8 mouse cellular contexts compared by ENCODE assay signal in the genomic region with DNA sequence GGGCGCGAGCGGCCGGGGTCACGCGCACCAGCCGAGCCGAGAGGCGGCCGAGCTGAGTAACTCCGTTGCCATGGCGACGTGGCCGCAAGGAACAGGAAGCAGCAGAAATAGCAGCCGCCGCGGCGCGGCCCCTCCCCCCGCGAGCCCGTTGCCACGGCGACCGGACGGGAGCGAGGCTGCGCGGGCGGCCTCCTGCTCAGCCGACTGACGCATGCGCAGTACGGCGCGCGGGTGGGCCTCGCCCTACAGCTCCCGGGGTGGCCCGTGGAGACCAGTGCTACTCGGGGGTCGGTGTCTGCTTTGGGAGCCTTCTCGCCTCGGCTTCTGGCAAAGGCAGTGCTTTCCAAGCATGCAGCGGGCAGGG.
DNase-seq lines count a peak whose midpoint lies in the region; ATAC-seq and TF ChIP-seq lines count a peak whose summit lies in the region.

No protein-coding gene starts in this region.

- H3K27me3 ChIP-seq in kidney, embryonic 14.5 days (ENCODE audit: control insufficient read depth, insufficient read depth, low read length): no peaks in the 10 kb centered on the region
- no peaks in the 10 kb centered on the region for H3K27me3 ChIP-seq in limb, embryonic 15.5 days

- no peaks in the 10 kb centered on the region for H3K9me3 ChIP-seq in kidney, embryonic 14.5 days (ENCODE audit: control insufficient read depth, low read length)
- no peaks in the 10 kb centered on the region for H3K9me3 ChIP-seq in limb, embryonic 15.5 days

- peak; percentile 89 for ATAC-seq in kidney, embryonic 14.5 days (ENCODE audit: low FRiP score, low TSS enrichment)
- peak; percentile 85 for ATAC-seq in limb, embryonic 15.5 days (ENCODE audit: insufficient number of reproducible peaks, low FRiP score, low TSS enrichment, low read depth)

- TF ChIP-seq POLR2A in bone marrow macrophage, adult 2 months (IDR thresholded peaks at IDR 0.05; ENCODE audit: borderline replicate concordance, low read depth, low read length): no peak
- TF ChIP-seq POLR2A in embryonic fibroblast, embryonic 13.5 days (IDR thresholded peaks at IDR 0.05; ENCODE audit: low read depth, low read length): peak; percentile 65; the same call in 1 of the 2 replicates

- H3K27ac ChIP-seq in bone marrow macrophage, adult 2 months (ENCODE audit: insufficient read depth, low read depth, low read length): peak overlapping the region; percentile 100
- peak overlapping the region; percentile 98 for H3K27ac ChIP-seq in embryonic fibroblast, embryonic 13.5 days (ENCODE audit: insufficient read depth, low read length)
- peak overlapping the region; percentile 100 for H3K27ac ChIP-seq in kidney, embryonic 14.5 days (ENCODE audit: low read depth, low read length)
- peak overlapping the region; percentile 98 for H3K27ac ChIP-seq in limb, embryonic 15.5 days

- H3K36me3 ChIP-seq in kidney, embryonic 14.5 days (ENCODE audit: control insufficient read depth, insufficient read depth, low read length): no peaks in the 10 kb centered on the region
- no peaks in the 10 kb centered on the region for H3K36me3 ChIP-seq in limb, embryonic 15.5 days

- under 1% methylated on average over 42 of the region's 45 CpGs for WGBS in kidney, embryonic 14.5 days
- WGBS in limb, embryonic 15.5 days: under 1% methylated on average over 40 of the region's 45 CpGs

- H3K4me3 ChIP-seq in bone marrow macrophage, adult 2 months (ENCODE audit: insufficient read depth, low read length): peak overlapping the region; percentile 62
- 0 out of 2 replicates have a peak overlapping the region, but pooled peaks have one; percentile 8 for H3K4me3 ChIP-seq in embryonic fibroblast, embryonic 13.5 days (ENCODE audit: insufficient read depth, low read length)
- peak overlapping the region; percentile 37 for H3K4me3 ChIP-seq in kidney, embryonic 14.5 days (ENCODE audit: low read length)
- H3K4me3 ChIP-seq in limb, embryonic 15.5 days: peak overlapping the region; percentile 49

- peak overlapping the region; percentile 71 for H3K9ac ChIP-seq in kidney, embryonic 14.5 days (ENCODE audit: low read depth, low read length)
- H3K9ac ChIP-seq in limb, embryonic 15.5 days: peak overlapping the region; percentile 47

- H3K4me2 ChIP-seq in kidney, embryonic 14.5 days (replicated peaks; ENCODE audit: low read depth, low read length): peak overlapping the region; percentile 83
- H3K4me2 ChIP-seq in limb, embryonic 15.5 days: peak overlapping the region; percentile 89

- peak; percentile 99 for DNase-seq in A20 (ENCODE audit: low read depth, low spot score)
- DNase-seq in heart, adult 9 months (ENCODE audit: low spot score in 2 of 2): peak; percentile 99
- DNase-seq in monocyte, adult 2 months (ENCODE audit: low read depth in 1 of 2, low spot score in 2 of 2): peak; percentile 97 to 98
- DNase-seq in spleen, postnatal 36 days (ENCODE audit: low spot score in 2 of 2): peak; percentile 98 to 99

- peaks cover 47% of the 10 kb centered on the region for H3K4me1 ChIP-seq in bone marrow macrophage, adult 2 months (ENCODE audit: control insufficient read depth, insufficient read depth, low read length)
- peaks cover 12% of the 10 kb centered on the region; the same call in 1 of the 2 replicates for H3K4me1 ChIP-seq in embryonic fibroblast, embryonic 13.5 days (ENCODE audit: control insufficient read depth, insufficient read depth, low read length)
- H3K4me1 ChIP-seq in kidney, embryonic 14.5 days (ENCODE audit: control insufficient read depth, insufficient read depth, low read length): peaks cover 49% of the 10 kb centered on the region
- H3K4me1 ChIP-seq in limb, embryonic 15.5 days: peaks cover 71% of the 10 kb centered on the region

- TF ChIP-seq CTCF in bone marrow macrophage, adult 2 months (IDR thresholded peaks at IDR 0.05; ENCODE audit: low read depth, low read length): no peak
- no peak for TF ChIP-seq CTCF in embryonic fibroblast, embryonic 13.5 days (IDR thresholded peaks at IDR 0.05; ENCODE audit: borderline replicate concordance, insufficient read depth, low read length)

Comparison
In these comparisons a context has a peak if more than half of its experiments do, and no peak if none do; other contexts are left out.
1. Peak in every context shown above with its lines: DNase-seq, ATAC-seq, H3K4me3 ChIP-seq and H3K27ac ChIP-seq.
2. H3K4me3 ChIP-seq: peak in every context shown above with its lines; median percentile 62 in bone marrow macrophage, adult 2 months; 49 in limb, embryonic 15.5 days; 37 in kidney, embryonic 14.5 days; 8 in embryonic fibroblast, embryonic 13.5 days.